Mouse (Mus musculus): ENCODE data around the gene Pld6. TPM values are rescaled to one million over a fixed set of nuclear protein-coding genes. Genes with fewer than 3 reads are reported as not detected.

The Pld6 gene
- total and polyA plus RNA-seq, 3 experiments, result 0.44 to 1.5 (median 0.45) TPM

- Histone ChIP-seq H3K36me3 (ENCODE audit: control insufficient read depth, insufficient read depth, low read length) (peaks cover 14% of the 10 kb centered on the region), H3K9ac (ENCODE audit: low read depth, low read length) (no peak overlapping the region), H3K27me3 (ENCODE audit: control insufficient read depth, insufficient read depth, low read length) (no peaks in the 10 kb centered on the region), H3K27ac (no peak overlapping the region), H3K4me1 (ENCODE audit: control insufficient read depth, insufficient read depth, low read length) (peaks cover 15% of the 10 kb centered on the region), H3K79me2 (replicated peaks; ENCODE audit: control insufficient read depth, insufficient read depth, low read length) (no peaks in the 10 kb centered on the region; the same call in 1 of the 2 replicates), H3K4me3 (no peak overlapping the region)
- no peak for DNase-seq
- intact Hi-C loops (cut with DNase I), result loop anchor here (10.0 kb wide), 1 partner anchor 230 kb away; the partner anchor contains the start of gene Zkscan17
- WGBS, result 77% methylated on average over 6 of the region's 6 CpGs
- TF ChIP-seq CTCF (IDR thresholded peaks at IDR 0.05) (no peak), POLR2A (IDR thresholded peaks at IDR 0.05; ENCODE audit: insufficient read depth, low read depth, low read length) (no peak), EP300 (IDR thresholded peaks at IDR 0.05; ENCODE audit: insufficient read depth, low read depth, low read length) (no peak)
These were observed 32.9 kb downstream of the Pld6 start for GRCm38 (mm10) chr11:59754504-59754903.

GRCm38 (mm10) chr11:59749050-59749449 lies 38.4 kb downstream of the Pld6 start:
- H3K9ac ChIP-seq (ENCODE audit: low read depth, low read length), result no peak overlapping the region
- no peaks in the 10 kb centered on the region; the same call in 1 of the 2 replicates for H3K79me2 ChIP-seq (replicated peaks; ENCODE audit: control insufficient read depth, insufficient read depth, low read length)
- DNase-seq, result no peak
- no peak overlapping the region for H3K27ac ChIP-seq
- intact Hi-C loops (cut with DNase I), result no loop called here
- peaks cover 10% of the 10 kb centered on the region for H3K36me3 ChIP-seq (ENCODE audit: control insufficient read depth, insufficient read depth, low read length)
- 54% methylated on average over 3 of the region's 3 CpGs for WGBS
- TF ChIP-seq POLR2A (IDR thresholded peaks at IDR 0.05; ENCODE audit: insufficient read depth, low read depth, low read length) (no peak), CTCF (IDR thresholded peaks at IDR 0.05) (no peak), EP300 (IDR thresholded peaks at IDR 0.05; ENCODE audit: insufficient read depth, low read depth, low read length) (peak; percentile 73; the same call in 1 of the 2 replicates)
- no peaks in the 10 kb centered on the region for H3K27me3 ChIP-seq (ENCODE audit: control insufficient read depth, insufficient read depth, low read length)
- H3K4me3 ChIP-seq, result no peak overlapping the region
- H3K4me1 ChIP-seq (ENCODE audit: control insufficient read depth, insufficient read depth, low read length), result peaks cover 3% of the 10 kb centered on the region; the same call in 1 of the 2 replicates

GRCm38 (mm10) chr11:59746614-59747013 lies 40.8 kb downstream of the Pld6 start:
- intact Hi-C loops (cut with DNase I), result loop anchor here (1.0 kb wide), 2 partner anchors 105 to 122 kb away; no protein-coding TSS in a partner anchor
- 74% methylated on average over 2 of the region's 2 CpGs for WGBS

GRCm38 (mm10) chr11:59745851-59746250 lies 41.6 kb downstream of the Pld6 start:
- H3K27me3 ChIP-seq (ENCODE audit: control insufficient read depth, insufficient read depth, low read length), result no peaks in the 10 kb centered on the region
- H3K36me3 ChIP-seq (ENCODE audit: control insufficient read depth, insufficient read depth, low read length), result peaks cover 10% of the 10 kb centered on the region
- no peak overlapping the region for H3K9ac ChIP-seq (ENCODE audit: low read depth, low read length)
- no peak for DNase-seq
- no peak overlapping the region for H3K27ac ChIP-seq
- intact Hi-C loops (cut with DNase I), result loop anchor here (1.0 kb wide), 2 partner anchors 105 to 122 kb away; no protein-coding TSS in a partner anchor
- H3K79me2 ChIP-seq (replicated peaks; ENCODE audit: control insufficient read depth, insufficient read depth, low read length), result no peaks in the 10 kb centered on the region
- H3K4me1 ChIP-seq (ENCODE audit: control insufficient read depth, insufficient read depth, low read length), result peaks cover 3% of the 10 kb centered on the region; the same call in 1 of the 2 replicates
- WGBS, result 84% methylated on average over 5 of the region's 5 CpGs
- TF ChIP-seq CTCF (IDR thresholded peaks at IDR 0.05) (no peak), POLR2A (IDR thresholded peaks at IDR 0.05; ENCODE audit: insufficient read depth, low read depth, low read length) (no peak), EP300 (IDR thresholded peaks at IDR 0.05; ENCODE audit: insufficient read depth, low read depth, low read length) (no peak)
- no peak overlapping the region for H3K4me3 ChIP-seq

More at GRCm38 (mm10) chr11:59746614-59747013, 40.8 kb downstream of the Pld6 start:
- DNase-seq, result peak; percentile 47 to 70
- peaks cover 3% of the 10 kb centered on the region; the same call in 1 of the 2 replicates for H3K4me1 ChIP-seq (ENCODE audit: control insufficient read depth, insufficient read depth, low read length)
- H3K9ac ChIP-seq (ENCODE audit: low read depth, low read length), result no peak overlapping the region
- no peak overlapping the region for H3K4me3 ChIP-seq
- H3K36me3 ChIP-seq (ENCODE audit: control insufficient read depth, insufficient read depth, low read length), result peaks cover 10% of the 10 kb centered on the region
- no peaks in the 10 kb centered on the region; the same call in 1 of the 2 replicates for H3K79me2 ChIP-seq (replicated peaks; ENCODE audit: control insufficient read depth, insufficient read depth, low read length)
- H3K27ac ChIP-seq, result no peak overlapping the region
- TF ChIP-seq EP300 (IDR thresholded peaks at IDR 0.05; ENCODE audit: insufficient read depth, low read depth, low read length), result 0 out of 2 replicates have a peak, but pooled peaks have one; percentile 68
- peak; percentile 91 for TF ChIP-seq CTCF (IDR thresholded peaks at IDR 0.05)
- no peak for TF ChIP-seq POLR2A (IDR thresholded peaks at IDR 0.05; ENCODE audit: insufficient read depth, low read depth, low read length)
- H3K27me3 ChIP-seq (ENCODE audit: control insufficient read depth, insufficient read depth, low read length), result no peaks in the 10 kb centered on the region

GRCm38 (mm10) chr11:59744374-59744773 lies 43.1 kb downstream of the Pld6 start:
- H3K9ac ChIP-seq (ENCODE audit: low read depth, low read length), result no peak overlapping the region
- intact Hi-C loops (cut with DNase I), result no loop called here
- H3K27ac ChIP-seq, result no peak overlapping the region
- 92% methylated on average over 4 of the region's 4 CpGs for WGBS
- no peaks in the 10 kb centered on the region; the same call in 1 of the 2 replicates for H3K4me1 ChIP-seq (ENCODE audit: control insufficient read depth, insufficient read depth, low read length)
- no peaks in the 10 kb centered on the region for H3K27me3 ChIP-seq (ENCODE audit: control insufficient read depth, insufficient read depth, low read length)
- TF ChIP-seq POLR2A (IDR thresholded peaks at IDR 0.05; ENCODE audit: insufficient read depth, low read depth, low read length) (no peak), EP300 (IDR thresholded peaks at IDR 0.05; ENCODE audit: insufficient read depth, low read depth, low read length) (no peak), CTCF (IDR thresholded peaks at IDR 0.05) (no peak)
- peaks cover 6% of the 10 kb centered on the region for H3K36me3 ChIP-seq (ENCODE audit: control insufficient read depth, insufficient read depth, low read length)
- H3K4me3 ChIP-seq, result no peak overlapping the region
- DNase-seq, result no peak
- H3K79me2 ChIP-seq (replicated peaks; ENCODE audit: control insufficient read depth, insufficient read depth, low read length), result no peaks in the 10 kb centered on the region

- H3K27ac ChIP-seq, result no peak overlapping the region
- TF ChIP-seq EP300 (IDR thresholded peaks at IDR 0.05; ENCODE audit: insufficient read depth, low read depth, low read length) (no peak), CTCF (IDR thresholded peaks at IDR 0.05) (no peak), POLR2A (IDR thresholded peaks at IDR 0.05; ENCODE audit: insufficient read depth, low read depth, low read length) (no peak)
- no peaks in the 10 kb centered on the region for H3K27me3 ChIP-seq (ENCODE audit: control insufficient read depth, insufficient read depth, low read length)
- WGBS, result 100% methylated on average over 1 of the region's 1 CpGs
- DNase-seq, result no peak
- no peaks in the 10 kb centered on the region for H3K79me2 ChIP-seq (replicated peaks; ENCODE audit: control insufficient read depth, insufficient read depth, low read length)
- H3K4me3 ChIP-seq, result no peak overlapping the region
- no peaks in the 10 kb centered on the region for H3K4me1 ChIP-seq (ENCODE audit: control insufficient read depth, insufficient read depth, low read length)
- H3K9ac ChIP-seq (ENCODE audit: low read depth, low read length), result no peak overlapping the region
- H3K36me3 ChIP-seq (ENCODE audit: control insufficient read depth, insufficient read depth, low read length), result peaks cover 3% of the 10 kb centered on the region
- intact Hi-C loops (cut with DNase I), result no loop called here
These were observed 43.7 kb downstream of the Pld6 start for GRCm38 (mm10) chr11:59743712-59744111.

Data from heart, adult 2 months (tissue).